Mouse (Mus musculus) embryonic fibroblast, embryonic 13.5 days (primary cell): Measurements from ENCODE around the gene Cry2.

ENCODE experiments used
- CTCF ChIP-seq: IDR thresholded peaks from 2 replicates; pipeline ENCODE4 v1.5.1; 2011; ENCODE audit warnings: mild to moderate bottlenecking, control low read depth, low read length, moderate library complexity, borderline replicate concordance; ENCODE audit not compliant: insufficient read depth
- POLR2A ChIP-seq: IDR thresholded peaks from 2 replicates; pipeline ENCODE4 v1.6.1; 2011; ENCODE audit warnings: low read depth, mild to moderate bottlenecking, control low read depth, low read length, moderate library complexity

DNA sequence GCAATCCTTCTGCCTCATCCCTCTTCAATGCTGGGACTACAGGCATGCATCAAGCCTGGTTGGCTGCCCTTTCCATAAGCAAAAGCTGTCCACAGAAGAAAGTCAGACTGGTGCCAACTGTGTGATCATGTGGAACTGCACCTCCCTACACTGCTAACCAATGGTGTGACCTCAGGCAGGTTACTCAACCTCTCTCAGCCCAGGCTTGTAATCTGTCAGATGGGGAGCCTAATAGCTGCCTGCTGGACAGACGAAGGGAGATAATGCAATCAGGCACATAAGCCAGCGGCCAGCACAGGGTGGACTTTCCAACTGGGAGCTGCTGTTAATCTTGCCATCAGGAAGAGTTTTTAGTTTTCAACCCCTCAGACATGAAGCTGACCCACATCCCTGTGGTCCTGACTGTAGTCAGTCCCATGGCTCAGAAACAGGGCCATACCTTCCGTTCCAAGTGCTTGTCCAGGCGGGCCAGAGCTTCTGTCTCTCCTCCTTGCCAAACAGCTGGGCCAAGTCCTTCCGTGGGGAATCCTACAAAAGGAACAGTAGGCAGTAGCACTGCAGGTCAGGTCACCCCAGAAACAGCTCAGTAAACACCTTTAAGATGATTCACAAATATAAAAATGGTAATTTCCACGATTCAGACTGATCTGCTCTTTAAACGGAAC lies 12.0 kb downstream of the Cry2 start:
- TF ChIP-seq CTCF (no peak), POLR2A (no peak)
